Mouse (Mus musculus): Measurements from ENCODE around the gene Hs3st2.

- TF ChIP-seq CTCF (IDR thresholded peaks at IDR 0.05; ENCODE audit: control insufficient read depth, insufficient read depth, low read length): no peak
- TF ChIP-seq POLR2A (IDR thresholded peaks at IDR 0.05; ENCODE audit: borderline replicate concordance, control insufficient read depth, low read depth, low read length): no peak
Observed at GRCm38 (mm10) chr7:121393884-121394283, 2.2 kb downstream of the Hs3st2 start.

Measured in bone marrow, adult 2 months (tissue).